Mouse (Mus musculus): ENCODE data around the gene Uqcrq.
A peak's percentile ranks its signal among the peaks of the same experiment; 100 is the strongest.
"Not testable (repeated sequence)": the region's sequence is repeated elsewhere in the genome, so short reads cannot be mapped to it uniquely, and the experiment has no call there.

The Uqcrq gene

DNA sequence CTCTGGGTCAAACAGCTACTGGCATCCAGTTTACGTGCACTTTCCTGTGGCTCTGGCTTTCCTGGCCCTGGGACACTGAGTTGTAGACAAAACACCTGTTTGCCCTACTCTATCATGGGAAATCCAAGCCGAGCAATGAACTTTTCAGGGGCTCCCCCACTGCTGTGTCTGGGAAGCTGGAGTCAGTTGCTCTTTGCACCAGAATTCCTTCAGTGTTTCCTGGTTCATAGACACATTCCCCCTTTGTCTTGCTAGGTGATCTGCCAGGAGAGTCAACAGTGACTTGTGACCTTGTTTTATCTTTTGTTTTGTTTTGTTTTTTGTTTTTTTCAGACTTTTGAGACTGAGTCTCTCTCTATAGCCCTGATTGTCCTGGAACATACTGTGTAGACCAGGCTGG, 20.7 kb upstream of the Uqcrq start:
- DNase-seq (ENCODE audit: low spot score) = no peak

DNA sequence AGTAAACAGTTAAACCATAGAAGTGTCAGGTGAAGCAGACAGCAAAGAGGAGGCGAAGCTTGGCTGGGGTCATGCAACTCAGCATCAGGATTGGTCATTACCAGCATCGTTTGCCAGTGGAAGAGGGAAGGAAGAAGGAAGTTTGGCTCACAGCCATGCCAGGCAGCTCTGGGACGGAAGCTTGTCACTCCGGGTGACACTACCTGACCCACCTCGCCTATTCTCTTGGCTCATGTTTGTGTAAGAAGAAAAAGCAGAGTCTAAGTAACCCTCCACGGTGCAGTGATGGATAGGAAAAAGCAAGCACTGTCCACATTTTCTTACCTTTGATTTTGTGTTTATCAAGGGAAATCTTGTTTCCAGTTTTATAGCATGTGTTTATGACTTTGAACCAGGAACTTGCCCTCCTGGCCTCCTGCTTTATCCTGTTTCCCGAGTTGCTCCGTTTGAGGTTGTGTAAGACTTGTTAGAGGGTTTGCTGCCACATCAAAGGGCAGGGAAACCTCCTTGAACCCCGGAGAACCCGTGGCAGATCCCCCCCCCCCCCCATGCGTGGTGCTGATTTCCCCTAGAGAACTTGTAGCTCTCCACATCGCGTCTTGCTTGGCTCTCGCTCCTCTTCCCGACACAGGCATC, 19.6 kb upstream of the Uqcrq start:
- peak; percentile 53 for DNase-seq (ENCODE audit: low spot score)

DNA sequence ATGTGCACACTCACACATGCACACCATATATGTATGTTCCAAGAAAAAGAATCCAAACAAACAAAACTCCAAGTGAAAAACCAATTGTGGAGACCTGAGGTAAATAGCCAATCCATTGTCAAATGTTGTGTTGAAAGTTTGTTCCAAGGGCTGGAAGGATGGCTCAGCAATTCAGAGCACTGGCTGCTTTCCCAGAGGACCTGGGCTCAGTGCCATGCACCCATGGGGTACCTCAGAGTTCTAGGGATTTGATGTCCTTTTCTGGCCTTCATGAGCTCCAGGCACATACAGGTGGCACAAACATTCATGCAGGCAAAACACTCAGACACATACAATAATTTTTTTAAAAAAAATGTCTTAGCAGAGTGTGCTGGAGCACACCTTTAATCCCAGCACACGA, 17.9 kb upstream of the Uqcrq start:
- peak; percentile 53 for DNase-seq (ENCODE audit: low spot score)

DNA sequence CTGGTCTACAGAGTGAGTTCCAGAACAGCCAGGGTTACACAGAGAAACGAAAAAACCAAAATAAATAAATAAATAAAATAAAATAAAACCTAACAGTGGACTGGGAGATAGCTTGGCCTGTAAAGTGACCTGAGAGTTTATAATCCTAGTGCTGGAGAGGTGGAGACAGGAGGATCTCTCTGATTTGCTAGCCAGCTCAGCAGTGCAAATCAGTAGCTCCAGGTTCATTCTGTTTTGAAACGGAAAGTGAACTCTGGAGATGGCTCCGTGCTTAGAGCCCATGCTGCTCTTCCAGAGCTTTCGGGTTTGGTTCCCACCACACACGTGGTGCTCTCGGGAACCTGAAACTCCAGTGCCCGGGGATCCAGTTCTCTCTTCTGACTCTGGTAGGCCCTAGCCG, 17.4 kb upstream of the Uqcrq start:
- DNase-seq (ENCODE audit: low spot score) = no peak

DNA sequence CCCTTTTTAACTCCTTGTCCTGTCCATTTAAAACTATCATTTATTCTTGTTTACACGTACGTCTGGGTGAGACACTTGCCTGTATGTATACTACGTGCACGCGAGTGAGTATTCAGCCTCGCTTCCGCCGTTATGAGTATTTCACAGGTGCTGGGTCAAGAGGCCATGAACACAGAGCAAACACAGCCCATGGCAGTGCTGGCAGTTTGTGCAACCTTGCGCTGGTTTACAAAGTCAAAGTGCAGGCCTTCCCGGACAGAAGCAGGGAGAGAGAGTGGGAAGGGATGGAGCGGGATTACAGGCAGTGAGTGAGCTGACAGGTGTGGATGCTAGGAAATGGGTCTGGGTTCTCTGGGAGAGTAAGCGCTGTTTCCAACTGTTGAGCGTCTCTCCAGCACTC, 15.6 kb upstream of the Uqcrq start:
- DNase-seq (ENCODE audit: low spot score) = no peak

DNA sequence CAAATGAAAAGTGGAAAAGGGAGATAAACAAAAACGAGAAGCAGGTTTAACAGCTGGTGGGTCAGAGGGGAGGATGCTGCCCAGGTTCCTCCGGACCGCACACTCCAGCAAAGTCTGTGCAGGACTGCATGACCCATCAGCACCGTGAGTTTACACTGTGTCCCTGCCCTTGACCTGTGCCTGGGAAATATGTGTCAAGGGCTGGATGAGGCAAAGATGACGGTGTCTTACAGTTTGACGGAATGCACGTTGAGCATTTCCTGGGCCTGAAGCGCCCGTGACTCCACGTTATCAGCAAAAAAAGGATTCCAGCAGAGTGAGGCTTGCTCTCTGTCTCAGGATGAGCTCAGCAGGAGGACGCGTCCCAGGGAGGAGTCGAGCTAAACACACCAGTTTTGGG, 14.9 kb upstream of the Uqcrq start:
- no peak for DNase-seq (ENCODE audit: low spot score)

DNA sequence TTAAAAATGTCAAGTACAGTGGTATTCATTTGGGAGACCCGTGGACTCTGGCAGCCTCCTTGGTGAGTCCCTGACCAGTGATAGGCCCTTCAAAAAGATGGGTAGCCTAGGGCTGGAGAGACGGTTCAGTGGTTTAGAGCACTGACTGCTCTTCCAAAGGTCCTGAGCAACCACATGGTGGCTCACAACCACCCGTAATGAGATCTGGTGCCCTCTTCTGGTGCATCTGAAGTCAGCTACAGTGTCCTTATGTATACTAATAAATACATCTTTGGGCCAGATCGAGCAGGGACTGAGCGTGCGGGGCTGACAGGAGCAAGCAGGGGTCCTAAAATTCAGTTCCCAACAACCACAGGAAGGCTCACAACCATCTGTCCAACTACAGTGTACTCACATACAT, 13.2 kb upstream of the Uqcrq start:
- peak; percentile 51 for DNase-seq (ENCODE audit: low spot score)

DNA sequence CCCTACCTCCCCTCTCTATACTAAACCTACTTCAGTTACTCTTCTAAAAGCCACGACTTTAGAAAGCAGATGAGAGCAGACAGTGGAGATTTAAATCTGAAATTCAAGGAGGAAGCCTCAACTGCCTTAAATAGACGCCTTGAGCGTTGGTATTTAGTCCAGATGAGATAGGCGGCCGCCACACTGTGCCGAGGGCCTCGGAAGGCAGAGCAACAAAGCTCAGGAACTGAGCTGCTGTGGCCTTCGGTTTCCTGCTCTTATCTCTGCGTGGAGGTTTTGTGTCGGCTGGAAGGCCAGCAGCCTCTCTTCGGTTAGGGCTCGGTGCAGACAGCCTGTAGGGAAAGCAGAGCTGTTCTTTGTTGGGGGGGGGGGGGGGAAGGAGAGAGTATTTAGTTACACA, 11.3 kb upstream of the Uqcrq start:
- no peak for DNase-seq (ENCODE audit: low spot score)

DNA sequence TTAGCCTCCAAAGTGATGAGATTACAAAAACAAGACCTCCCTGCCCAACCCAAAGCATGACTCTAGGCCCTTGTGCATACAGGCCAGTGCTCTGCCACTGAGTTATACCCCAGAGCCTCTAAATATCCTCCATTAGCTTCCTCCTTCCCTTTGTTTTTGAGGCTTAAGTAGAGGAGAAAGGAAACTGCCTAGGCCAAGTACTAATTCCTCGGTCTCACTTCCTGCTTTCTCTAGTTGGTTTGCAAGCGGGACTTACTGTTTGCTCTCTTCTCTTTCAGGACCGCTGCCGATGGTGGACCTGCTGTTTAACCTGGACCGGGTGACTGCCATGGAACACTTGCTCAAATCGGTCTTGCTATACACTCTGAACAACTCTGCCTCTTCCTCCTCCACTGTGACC, 5.7 kb upstream of the Uqcrq start:
- no peak for DNase-seq (ENCODE audit: low spot score)

DNA sequence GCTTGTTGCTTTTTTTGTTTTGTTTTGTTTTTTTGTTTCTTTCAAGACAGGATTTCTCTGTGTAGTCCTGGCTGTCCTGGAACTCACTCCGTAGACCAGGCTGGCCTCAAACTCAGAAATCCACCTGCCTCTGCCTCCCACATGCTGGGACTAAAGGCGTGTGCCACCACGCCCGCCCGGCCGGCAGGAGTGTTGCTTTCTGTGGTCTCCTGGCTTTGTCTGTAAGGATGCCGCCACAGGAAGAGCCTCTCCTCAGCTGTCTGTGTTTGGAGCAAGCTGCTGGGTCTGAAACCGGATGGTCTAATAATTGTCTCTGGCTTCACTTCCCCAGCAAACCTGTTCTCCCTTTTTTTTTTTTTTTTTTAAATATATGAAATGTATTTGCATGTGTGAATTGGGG, 4.9 kb upstream of the Uqcrq start:
- DNase-seq (ENCODE audit: low spot score) = no peak

DNA sequence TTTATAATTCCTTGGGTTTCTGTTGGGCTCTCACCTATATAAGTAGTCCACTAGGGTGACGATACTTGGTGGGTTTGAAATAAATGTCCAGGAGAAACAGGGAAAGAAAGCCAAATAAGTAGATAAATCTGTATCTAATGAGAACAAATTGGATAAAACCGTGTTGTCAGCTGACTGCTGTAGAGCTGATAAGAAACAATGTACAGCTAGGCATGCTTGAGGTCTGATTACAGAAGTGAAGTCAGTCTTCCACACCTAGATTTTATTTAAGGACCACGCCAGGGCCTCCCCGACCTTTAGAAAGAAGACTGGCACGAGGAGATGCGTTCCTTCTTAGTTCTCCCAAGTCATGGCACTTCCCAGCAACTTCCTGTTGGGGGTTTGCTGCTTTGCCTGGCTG, 2.4 kb upstream of the Uqcrq start:
- no peak for DNase-seq (ENCODE audit: low spot score)

DNA sequence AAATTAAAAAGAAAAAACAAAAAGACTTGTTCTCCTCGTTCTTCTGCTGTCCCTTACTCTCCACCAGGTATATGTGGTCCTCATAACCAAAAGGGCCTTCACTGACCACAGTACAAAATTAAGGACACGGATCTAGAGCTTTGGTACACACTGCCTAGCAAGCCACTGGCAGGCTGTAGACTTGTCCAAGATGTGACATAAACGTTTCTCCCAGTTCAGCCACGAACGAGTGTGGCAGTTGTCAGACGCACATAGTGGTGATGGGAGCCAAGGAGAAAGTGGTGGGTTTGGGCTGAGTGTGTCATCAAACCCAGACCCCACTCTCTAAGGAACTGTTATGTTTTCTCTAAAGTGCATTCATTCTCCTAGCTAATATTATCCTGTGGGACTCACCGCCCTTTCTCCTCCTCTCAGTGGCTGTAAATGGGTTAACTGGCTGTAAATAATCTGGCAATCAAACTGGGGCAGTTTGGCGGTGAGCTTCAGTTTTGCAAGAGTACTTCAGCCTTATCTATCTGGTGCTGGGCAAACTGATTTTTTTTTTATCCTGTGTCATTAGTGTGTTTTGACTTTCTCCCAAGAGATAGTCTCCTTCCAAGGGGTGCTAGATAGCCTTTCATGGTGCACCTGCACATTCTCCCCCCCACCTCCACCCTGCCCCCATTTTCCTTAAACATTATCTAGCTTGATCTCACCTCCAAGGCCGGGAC, 871 bp upstream of the Uqcrq start:
- DNase-seq (ENCODE audit: low spot score) = peak; percentile 22

DNA sequence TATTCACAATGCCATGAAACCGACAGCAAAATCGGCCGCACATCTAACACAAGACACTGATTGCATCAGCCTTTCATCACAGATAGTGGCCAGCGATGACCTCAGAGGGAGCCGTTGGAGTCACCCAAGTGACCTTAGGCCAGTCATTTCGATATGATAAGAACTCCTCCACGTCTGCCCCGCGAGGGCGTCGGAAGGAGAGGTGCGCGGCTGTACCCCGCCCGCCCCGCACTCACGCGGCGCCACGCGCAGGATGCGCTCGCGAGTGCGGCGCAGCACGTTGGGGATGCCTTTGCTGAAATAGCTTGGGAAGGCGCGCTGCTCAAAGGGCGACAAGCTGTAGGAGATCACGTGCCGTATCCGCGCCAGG, 346 bp downstream of the Uqcrq start:
- no peak for DNase-seq (ENCODE audit: low spot score)

DNA sequence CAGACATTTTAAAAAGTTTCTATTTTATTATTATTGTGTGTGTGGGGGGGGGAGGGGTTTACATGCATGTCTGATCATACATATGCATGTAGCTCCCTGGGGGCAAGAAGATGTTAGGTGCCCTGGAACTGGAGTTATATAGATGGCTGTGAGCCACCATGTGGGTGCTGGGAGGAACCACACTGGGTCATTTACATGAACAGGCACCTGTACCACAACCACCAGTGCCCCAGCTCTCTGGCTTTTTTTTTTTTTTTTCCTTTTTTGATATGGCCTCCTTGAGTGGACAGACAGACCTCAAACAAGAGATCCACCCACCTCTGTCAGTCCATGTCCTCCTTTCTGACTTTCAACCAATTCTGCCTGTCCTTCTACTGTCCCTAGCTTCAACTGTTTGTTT, 1.4 kb downstream of the Uqcrq start:
- no peak for DNase-seq (ENCODE audit: low spot score)

DNA sequence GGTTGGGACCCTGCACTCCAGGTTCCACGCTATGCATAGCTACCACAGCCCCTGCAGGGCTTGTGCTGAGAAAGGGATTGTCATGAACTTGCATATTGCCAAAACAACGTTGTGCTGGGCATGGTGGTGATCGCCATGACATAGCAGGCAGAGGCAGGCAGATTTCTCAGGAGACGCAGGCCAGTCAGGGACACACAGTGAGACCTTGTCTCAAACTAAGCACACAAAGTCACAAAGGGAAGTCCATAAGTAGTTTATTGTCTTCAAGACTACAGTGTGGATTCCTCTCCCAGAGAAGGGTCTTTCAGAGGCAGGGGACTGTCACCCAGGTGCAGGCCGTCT, 1.9 kb downstream of the Uqcrq start:
- no peak for DNase-seq (ENCODE audit: low spot score)

DNA sequence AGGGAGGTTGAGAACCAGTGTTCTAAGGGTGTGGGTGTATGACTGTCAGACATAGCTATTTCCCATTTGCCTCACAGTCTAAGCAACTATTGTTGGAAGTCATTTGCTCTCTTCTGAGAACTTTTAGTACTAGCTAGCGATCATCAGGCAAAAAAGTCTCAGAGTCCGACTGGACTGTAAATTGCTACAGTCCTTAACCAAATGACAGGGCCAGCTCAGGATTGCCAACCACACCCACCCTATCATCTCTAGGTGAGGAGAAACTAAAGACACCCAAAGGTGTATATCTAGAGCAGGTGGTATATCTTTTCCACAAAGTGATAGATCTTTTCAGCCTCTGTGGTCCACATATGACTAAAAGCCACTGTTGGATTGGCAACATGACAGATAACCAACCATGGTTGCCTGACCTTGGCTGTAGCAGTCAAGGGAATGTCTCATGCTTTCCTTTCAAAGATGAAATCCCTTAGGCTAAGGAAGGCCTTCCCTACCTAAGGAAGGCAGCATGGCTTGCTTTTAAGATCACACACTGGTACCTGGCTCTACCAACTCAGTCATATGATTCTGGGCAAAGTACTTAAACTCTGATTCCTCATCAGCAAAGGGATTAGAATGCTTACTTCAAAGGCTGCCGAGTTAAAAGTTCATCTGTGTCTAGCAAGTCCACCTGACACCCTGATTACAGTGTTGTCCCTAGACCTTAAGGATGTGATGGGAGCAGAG, 2.5 kb downstream of the Uqcrq start:
- no peak for DNase-seq (ENCODE audit: low spot score)

DNA sequence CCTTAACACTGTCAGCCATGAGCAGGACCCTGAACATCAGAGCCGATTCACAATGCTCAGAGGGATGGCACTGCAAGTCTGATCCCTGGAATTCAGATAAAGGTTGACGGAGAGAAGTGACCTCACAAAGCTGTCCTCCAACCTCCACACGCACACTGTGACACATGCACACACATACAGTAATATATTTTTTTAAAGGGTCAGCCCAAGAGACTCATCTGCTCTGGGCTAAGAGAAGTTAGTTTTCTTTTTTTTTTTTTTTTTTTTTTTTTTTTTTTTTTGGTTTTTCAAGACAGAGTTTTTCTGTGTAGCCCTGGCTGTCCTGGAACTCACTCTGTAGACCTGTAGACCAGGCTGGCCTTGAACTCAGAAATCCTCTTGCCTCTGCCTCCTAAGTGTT, 3.7 kb downstream of the Uqcrq start:
- not testable (repeated sequence) for DNase-seq (ENCODE audit: low spot score)

DNA sequence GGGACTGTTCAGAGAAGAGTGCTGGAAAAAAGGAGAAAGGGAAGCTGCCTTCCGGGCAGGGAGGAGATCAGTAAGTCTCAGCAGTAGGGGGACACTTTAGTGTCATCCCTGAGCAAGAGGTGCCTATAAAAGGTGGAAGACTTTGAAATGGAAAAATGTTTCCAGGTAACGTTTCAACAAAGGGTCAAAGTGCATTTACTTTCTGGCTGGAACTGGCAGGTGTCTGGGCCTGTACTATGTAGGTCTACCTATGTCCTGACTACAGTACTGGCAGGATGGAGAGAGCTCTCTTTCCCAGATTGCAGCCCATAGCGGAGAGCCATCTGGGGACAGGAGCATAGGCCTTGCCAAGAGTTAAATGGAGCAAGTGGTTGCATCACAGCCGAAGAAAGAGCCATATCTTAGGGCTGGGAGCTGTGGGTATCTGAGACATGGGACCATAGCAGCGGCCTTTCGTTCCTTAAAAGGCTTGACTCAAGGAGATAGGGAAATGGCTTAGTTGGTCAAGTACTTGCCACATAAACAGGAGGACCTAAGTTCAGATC, 4.8 kb downstream of the Uqcrq start:
- no peak for DNase-seq (ENCODE audit: low spot score)

DNA sequence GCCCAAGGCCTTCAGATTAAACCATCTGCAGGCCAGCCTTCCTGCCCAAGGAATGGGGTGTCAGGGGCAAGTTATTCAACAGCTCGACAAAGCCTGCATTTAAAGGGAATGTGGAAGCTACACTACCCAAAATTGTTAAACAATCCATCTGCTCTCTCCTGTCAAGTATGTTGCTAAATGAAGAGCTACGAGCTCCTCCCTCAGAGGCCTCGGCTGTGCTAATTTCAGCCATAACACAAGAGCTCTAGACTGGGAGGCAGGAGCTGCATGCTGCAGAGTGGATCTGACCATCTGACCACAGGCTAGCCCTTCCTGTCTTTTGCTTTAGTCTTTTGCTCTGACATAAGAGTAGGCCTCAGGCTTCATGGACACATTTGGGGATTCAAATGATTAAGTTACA, 5.4 kb downstream of the Uqcrq start:
- no peak for DNase-seq (ENCODE audit: low spot score)

DNA sequence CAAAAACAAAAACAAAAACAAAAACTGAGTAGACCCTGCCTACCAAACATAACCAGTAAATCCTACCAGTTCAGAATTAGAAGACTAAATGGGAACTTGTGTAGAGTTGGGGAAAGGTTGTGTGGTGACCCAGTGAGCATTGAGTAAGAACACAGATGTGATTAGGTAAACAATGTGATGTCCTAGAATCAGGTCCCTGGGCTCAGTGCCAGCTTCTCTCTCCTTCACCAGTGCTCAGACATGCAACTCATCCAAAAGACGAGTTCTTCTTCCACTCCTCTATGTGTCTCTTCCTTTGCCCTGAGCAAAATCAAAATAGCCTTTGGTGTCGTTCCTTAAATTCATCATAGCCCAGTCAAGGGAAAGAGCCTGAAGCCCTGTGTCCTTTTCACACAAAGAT, 5.8 kb downstream of the Uqcrq start:
- no peak for DNase-seq (ENCODE audit: low spot score)

DNA sequence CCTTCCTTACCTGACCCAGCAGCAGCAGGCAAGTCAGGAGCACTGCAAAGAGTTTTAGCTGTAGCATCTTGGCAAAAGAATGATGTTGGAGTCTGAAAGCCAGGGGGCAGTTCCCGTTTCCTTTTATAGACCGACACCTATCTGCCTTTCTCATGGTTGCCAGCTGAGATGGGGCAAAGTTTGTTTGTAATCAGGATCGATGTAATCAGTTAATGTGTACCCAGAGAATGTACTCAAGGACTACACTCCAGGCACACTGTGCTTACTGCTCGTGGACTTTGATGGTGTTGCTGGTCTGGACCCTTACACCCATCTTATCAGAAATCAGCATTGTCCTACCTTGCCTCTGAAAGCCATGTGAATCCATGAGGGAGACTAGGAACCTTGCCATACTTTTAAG, 7.6 kb downstream of the Uqcrq start, which contains the start of gene Leap2:
Leap2 (minus strand) TSS at position 135 of the 400 bp plus-strand sequence.
- DNase-seq (ENCODE audit: low spot score) = no peak

DNA sequence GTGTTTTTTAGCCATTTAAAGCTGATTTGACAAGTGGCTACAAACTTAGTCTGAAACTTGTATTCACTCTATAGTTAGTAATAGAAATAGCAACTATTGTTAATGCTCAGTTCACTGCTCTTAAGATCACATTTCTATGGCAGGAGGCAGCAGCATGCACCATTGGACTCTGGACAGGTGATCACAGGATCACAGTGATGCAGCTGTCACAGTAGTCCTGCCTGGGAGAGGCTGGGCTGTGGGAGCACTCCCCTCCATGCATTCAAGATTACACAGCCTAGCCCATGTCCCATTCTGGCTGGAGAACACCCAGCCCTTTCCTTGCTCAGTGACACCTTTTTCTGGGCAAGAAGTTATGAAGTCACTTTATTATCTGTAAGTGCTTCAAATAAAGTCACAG, 12.6 kb downstream of the Uqcrq start:
- DNase-seq (ENCODE audit: low spot score) = no peak

DNA sequence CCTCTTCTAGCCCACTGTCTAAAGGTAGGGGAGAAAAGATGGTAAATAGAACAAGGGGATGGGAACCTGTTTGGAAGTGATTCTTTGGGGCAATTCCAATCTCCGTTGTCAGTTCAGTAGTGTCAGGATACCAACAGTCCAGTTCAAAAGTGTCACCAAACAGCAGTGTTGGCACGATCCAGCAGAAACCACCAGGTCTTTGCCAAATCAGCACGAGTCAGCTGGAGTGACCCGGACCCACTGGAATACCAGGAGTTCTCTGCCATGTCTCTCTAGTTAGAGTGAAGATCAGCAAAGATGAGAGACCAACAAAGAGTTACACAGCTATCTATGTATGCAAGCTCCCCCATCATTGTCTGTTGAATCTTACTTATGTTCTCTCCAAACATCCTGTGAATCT, 16.8 kb downstream of the Uqcrq start:
- DNase-seq (ENCODE audit: low spot score) = no peak

Measured in urinary bladder, postnatal 14 days (tissue).